Mouse (Mus musculus) thymus, postnatal 25 days (tissue): ENCODE data around the gene Cdk9.
A peak's percentile ranks its signal among the peaks of the same experiment; 100 is the strongest.

Source experiments
- DNase-seq: peaks from one replicate; pipeline ENCODE4 v3.0.0; 2022

Gene Cdk9

DNA sequence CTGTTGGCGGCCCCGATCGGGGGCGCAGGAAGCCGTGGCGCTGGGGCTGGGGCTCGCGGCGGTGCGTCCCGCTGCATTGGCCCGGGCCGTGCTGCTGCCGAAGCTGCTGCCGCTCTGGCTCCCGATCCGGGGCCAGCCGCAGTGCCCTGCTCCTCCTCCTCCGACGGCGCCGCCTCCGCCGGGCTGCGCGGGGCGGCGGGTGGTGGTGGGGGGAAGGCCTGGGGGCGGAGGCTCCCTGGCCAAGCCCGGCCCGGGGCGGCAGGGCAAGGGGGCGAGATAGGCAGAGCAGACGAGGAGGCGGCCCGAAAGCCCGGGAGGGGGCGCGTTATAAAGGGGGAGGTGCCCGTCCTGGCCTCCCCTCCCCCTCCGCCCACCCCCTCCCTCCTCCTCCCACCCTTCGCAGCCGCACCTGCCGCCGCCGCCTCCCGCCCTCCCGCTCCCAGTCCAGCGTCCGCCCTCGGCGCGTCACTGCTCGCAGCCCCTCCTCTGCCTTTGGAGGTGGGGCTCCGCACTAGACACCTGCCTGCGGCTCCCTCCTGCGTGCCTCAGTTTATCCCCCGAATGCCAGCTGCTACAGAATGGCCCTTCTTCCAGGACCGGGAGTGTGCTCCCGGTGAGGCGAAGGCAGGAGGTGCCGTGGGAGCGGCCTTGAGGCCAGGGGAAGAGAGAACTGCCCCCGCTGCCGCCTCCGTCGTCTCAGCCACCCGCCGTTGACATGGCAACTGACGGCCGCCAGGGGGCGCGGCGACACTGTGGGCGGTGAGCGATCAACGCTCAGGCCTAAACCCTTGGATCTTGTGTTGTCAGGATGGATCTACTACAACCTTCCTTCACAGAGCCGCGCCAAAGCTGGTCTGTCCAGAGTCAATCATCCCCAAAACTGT, at the start of gene Cdk9:
Gene Cdk9 (minus strand): TSS at position 143 of the 884 bp plus-strand sequence.
- peak; percentile 95 for DNase-seq

DNA sequence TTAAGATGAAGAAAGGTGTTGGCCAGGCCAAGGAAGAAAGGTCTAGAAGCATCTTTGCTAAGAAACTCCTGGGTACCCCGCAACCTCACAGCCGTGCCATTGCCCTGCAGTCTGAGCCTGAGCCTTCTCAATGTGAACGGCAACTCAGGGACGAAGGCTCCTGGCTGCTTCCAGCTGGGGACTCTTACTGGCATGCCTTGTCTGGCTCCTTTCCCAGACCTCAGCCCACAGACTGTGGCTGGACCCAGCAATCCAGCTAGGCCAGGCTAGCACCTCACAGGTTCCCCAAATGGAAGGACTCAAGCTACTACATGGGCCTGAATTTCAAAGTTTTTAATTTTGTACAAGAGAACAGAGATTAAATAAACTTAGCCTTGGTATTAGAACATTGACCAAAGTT, 49.0 kb upstream of the Cdk9 start:
- no peak for DNase-seq

DNA sequence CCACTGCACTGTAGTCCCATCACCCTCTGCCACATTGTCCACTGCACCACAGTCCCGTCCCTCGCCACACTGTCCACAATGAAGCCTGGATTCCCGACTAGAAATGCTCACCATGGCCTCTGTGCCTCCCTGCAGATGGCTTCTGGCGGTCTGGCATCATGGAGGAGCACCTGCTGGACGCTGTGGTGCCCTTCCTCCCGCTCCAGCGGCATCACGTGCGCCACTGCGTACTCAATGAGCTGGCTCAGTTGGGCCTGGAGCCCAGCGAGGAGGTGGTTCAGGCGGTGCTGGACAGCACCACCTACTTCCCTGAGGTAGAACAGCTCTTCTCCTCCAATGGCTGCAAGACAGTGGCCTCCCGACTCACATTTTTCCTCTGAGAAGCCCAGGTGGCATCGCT, 48.5 kb upstream of the Cdk9 start:
- DNase-seq, result no peak

DNA sequence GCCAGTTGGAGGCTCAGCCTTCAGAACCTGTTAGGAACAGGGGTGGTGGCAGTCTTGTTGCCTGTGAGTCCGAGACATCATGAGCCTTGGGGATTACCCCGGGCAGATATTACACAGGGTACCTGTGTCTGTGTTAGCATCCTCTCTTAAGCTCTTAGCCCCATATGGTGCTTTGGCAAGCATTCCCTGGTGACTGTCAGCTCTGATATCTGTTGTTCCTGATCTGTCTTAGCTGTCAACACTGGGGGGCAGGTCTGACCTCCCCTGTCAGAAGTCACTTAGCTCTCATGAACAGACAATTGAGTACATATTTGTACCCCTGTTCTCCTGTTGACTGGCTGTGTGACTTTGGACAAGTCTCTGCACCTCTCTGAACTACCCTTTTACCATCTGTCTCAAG, 46.1 kb upstream of the Cdk9 start:
- DNase-seq, result no peak

DNA sequence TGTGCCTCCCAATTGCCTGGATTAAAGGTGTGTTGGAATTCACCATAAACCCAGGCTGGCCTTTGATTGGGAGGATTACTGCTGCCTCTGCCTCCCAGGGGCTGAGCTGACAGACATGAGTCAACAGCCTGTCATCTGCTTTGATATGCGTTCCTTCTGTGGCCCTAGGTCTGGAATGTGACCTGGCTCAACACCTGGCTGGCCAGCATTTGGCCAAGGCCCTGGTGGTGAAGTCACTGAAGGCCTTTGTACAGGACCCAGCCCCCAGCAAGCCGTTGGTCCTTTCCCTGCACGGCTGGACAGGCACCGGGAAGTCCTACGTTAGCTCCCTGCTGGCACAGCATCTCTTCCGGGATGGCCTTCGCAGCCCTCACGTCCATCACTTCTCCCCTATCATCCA, 45.6 kb upstream of the Cdk9 start:
- no peak for DNase-seq

DNA sequence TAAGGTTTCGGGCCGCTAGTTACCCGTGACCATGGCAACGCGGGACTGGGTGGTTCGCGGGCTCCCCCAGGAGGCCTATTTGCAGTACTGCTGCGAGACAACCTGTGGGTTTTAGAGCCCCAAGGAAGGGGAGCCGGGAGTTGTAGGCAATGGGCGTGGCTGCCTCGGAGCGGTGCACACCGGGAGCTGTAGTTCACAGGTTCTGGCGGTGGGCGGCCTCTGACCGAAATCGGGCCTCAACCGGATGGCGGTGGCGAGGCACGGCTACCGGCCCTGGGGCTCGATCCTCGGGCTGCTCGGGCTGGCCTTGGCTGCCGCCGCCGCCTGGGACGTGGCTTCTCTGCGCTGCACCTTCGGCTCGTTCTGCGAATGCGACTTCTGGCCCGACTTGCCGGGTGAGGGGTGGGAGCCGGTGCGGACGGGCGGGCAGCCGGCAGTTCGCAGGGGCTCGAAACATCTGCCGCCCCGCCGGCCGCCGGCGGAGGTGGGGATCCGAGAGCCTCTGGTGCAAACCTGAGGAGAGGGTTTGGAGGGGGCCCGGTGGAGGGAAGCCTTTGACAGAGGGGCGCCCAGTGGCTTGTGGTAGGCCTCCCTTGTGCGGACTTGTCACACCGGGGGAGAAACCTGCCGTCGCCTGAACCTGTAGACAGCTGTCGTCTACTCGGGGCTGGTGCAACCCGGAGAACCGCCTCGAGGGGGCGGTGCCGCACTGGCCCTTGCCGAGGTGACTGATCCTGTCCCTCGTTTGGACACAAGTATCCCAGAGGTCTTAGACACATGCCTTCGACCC, 44.4 kb upstream of the Cdk9 start, which contains the start of gene Tor2a:
Gene Tor2a (plus strand): TSS at position 179 of the 790 bp plus-strand sequence.
- DNase-seq, result peak; percentile 98

DNA sequence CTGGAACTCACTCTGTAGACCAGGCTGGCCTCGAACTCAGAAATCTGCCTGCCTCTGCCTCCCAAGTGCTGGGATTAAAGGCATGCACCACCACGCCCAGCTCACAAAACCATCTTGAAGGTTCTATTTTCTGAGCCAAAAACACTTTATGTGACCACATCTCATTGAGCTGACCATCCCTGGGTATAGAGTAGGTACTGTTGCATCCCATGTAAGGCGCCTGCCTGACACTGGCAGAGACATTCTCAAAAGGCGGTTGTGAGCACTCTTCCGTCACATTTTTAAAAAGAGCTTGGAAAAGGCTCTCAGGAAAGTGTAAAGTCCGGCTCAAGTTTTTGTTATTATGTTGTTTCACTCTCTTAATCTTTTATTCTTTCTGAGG, 43.8 kb upstream of the Cdk9 start:
- no peak for DNase-seq

DNA sequence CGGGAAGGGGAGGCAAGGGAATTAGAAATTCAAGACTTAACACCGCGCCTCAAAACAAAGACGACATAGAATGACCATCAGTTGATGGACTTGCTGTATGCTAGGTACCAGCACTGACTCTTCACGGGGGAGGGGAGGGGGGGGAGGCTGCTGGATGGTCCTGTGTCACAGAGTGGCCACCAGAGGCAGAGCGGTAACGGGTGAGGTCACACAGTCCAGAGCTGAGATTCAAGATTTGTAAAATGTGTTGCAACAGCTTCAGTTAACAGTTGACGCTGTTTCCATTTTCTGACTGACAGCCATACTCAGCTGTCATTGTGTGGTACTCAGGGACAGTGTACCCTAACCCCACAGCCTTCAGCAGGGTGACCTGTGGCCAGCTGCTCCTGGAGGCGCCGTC, 39.3 kb upstream of the Cdk9 start:
- DNase-seq, result no peak

DNA sequence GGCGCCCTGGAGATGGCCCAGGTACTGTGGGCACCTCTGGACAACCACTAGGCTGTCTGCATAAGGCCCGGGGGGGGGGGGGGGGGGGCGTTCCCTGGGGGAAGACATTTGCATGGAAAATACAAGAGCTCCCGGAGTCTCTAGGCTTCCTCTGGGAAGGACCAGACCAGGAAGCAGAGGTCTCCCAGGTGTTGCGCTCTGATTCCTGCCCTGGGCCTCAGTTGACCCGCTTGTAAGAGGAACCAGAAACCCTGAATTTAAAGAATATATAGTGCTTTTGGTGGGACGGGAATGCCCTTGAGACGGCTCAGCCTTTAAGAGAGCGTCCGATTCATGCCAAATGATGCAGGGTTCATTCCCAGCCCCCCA, 38.8 kb upstream of the Cdk9 start:
- DNase-seq, result no peak

DNA sequence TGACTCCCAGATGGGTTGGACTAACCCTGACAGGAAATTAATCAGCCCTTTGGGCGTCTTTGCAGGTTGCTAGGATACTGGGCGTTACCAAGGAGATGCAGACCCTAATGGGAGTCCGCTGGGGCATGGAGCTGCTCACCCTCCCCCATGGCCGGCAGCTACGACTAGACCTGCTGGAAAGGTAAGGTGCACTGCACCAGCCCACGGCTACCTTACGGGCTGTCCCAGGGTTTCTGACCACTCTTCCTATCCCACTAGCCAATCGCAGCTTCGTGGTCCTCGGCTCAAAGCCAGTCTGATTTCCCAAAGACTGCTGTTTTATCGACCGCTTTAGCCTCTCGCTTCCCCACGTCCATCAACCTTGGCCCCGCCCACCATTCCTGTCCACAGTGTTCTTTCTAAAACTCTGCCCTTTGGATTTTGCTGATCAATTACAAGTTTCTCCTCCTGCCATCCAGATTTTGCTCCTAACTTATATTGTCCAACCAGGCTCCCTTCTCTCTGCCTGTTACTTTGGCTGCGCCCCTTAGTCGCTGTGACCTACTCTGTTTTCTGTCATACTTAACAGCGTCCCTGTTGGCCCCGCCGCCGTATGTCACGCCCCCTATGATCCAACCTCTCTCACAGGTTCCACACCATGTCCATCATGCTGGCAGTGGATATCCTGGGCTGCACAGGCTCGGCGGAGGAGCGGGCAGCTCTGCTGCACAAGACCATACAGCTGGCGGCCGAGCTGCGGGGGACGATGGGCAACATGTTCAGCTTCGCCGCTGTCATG, 38.2 kb upstream of the Cdk9 start:
- DNase-seq, result no peak

DNA sequence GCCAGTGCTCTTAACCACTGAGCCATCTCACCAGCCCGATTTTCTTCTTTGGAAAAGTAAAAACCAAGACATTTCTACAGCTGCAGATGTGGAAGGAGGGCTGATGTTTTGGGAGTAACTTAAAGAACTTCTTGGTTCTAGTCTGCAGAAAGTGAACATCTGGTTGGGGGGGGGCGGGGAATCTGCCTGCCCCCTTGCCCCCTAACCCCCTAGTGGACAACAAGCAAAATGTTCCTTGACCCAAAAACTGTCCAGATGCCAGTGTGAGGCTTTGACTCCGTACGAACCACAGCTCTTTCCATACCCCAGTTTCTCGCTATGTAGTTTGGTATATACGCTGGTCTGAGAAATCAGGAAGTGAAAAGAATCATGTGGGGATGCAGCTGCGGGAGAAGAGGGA, 37.3 kb upstream of the Cdk9 start:
- DNase-seq, result no peak

DNA sequence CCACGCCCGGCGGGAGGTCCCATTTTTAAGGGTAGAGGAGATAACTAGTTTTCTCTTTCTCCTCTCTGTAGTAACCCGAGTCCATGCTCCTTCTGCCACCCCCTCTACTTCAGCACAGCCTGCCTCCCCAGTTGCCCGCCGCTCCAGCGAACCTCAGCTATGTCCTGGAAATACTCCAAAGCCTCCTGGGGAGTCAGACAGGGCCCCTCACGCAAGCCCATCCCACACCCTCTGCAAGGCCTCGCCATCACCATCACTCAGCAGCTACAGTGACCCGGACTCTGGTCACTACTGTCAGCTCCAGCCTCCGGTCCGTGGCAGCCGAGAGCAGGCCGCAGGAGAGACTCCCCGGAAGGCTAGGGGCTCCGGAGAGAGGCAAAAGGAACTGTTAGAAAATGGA, 36.2 kb upstream of the Cdk9 start:
- no peak for DNase-seq

DNA sequence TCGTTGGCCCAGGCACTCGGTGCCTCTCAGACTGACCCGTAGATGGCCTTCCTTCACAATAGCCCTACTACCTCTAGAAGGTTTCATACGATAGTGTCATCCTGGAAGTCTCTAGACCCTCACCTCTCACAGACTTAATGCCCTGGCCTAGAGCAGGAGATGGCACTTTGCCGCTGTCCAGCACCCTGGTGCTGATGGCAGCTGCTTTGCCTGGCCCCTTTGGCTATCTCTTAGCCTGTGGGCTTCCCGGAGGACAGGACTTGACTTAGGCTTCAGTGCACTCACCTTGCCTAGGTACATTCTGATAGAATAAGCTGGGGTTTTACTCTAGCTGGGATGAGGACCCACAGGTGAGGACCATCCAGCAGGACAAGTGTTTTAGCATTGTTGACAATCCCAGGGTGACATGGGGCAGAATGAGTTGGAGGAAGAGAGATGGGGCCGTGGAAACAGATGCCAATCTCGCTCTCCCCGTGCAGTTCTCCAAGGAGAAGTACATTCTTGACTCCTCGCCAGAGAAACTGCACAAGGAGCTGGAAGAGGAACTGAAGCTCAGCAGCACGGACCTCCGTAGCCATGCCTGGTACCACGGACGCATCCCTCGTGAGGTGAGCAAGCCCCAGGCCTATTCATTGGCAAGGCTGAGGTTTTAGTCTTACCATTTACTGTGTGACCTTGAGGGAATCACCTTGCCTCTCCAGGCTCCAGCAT, 31.6 kb upstream of the Cdk9 start:
- no peak for DNase-seq

DNA sequence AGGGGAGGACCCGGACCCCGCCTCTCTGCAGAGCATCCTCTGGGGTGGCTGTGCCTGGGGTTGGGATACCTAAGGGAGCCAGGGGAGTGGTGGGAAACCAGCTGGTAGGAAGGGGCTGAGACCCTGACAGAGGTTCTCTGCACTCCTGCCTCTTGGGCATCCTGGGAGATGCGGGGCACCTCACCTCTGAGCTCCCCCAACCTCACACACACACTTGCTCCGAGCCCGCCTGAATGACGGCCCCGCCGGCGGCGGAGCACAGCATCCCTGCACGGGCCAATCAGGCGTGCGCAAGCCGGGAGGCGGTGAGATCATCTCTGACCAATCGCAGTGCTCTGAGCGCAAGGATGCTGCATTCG, 29.3 kb upstream of the Cdk9 start:
- no peak for DNase-seq

DNA sequence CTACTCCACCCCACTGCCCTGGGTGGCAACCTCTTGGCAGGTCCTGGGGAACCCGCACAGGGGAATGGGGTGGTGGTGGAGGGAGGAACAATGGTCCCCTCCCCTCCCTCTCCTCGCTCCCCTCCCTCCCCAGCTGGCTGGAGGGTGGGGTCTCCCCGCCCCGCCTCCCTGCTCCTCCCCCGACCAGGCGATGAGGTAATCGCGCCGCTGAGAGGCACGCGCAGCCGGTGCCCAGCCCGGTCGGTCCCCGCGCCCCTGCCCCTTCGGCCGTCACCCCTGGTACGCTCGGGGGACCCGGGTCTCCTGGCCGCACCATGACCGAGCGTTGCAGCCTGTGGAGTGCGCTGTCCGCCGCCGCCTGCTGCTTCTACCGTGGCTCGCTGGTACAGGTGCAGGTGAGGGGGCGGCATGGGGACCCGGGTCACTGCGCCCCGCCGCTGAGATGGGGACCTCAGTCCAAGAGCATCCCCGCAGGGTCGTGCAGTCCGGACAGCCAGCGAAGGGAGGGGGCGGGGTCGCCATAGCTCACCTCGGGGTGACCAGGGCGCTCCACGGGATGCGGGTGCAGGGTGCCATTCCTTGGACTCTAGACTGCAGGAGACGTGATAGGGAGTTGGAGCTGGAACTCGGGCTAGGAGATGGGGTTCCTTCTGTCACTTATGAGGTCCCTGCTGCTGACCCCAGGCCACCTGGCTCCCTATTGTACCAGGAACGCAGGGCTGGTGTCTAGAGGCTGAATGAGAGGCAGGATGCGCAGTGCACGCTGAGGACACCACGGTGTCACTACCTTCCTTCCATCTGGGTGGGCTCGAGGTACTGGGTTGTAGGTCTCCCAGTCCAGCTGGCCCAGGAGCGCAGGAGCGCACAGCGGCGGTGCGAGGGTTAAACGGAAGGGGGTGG, 28.6 kb upstream of the Cdk9 start:
- no peak for DNase-seq

DNA sequence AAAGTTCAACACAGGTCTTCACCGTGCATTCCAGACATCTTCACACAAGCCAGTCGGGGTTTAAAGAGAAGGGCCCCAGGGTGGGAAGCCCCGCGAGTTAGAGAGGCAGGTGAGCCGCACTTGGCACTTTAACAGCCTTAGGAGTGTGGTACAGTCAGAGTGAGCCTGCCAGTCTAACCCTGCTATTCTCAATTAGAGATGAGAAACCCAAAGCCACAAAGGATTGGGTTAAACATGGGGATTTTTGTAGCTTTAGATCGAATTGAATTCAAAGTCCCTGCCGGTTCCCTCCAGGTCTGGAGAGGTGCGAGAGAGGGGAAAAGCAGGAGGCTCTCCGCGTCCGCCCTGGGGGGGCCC, 28.0 kb upstream of the Cdk9 start, which contains the start of gene 6330409D20Rik:
Gene 6330409D20Rik (minus strand): TSS at position 101 of the 357 bp plus-strand sequence.
- no peak for DNase-seq

DNA sequence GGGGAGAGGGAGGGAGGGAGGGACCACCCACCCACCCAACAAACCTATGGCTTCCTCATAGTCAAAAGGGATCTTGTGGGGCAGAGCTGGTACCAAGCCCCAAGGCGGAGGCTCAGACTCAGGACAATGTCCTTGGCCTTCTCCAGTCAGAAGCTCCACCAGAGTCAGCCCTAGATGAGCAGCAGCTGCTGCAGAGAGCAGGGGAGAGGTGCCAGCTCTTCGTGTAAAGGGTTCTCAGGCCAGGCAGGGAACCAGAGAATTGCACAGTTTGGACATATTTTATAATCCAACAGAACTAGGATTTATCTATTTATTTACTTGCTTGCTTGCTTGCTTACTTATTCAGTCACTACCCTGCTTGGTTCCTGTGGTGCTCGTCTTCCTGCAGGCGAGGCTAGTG, 26.4 kb upstream of the Cdk9 start:
- DNase-seq, result no peak

DNA sequence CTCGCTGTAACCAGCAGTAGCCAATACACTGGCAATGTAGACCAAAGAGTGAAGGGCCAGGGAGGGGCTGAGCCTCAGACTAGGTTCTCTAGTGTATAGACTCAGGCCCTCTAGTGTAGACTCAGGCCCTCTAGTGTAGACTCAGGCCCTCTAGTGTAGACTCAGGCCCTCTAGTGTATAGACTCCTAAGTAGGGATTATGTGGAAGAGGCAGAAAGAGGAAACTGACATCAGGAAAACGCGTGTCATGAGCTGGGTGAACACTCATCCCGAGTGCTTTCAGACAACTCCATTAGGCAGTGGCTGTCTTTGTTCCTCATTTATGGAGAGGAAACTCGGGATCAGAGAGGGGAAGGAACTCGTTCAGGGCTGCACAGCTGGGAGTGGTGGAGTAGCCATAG, 24.1 kb upstream of the Cdk9 start:
- DNase-seq, result no peak

DNA sequence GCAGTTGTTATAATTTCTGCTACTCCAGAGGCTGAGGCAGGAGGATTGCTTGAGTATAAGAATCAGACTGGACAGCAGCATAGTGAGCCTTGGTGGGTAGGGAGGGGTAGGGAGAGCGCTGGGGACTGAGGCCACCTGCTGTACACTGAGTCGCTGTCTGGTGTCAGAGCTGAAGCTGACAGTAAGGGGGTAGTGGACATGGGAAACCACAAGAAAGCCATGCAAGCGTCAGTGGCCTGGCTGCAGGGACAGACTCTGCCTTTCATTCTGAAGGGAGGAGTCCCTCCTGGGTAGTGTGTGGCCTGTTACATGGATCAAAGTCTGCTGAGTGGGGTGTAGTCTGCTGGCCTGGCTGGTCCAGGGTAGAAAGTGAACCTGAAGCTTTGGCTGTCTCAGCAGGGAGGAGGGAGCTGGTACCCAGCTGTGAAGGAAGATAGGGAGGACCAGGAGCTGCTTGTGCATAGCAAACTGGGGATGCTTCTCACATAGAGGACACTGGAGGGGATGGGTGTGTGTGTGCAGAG, 23.5 kb upstream of the Cdk9 start:
- no peak for DNase-seq

DNA sequence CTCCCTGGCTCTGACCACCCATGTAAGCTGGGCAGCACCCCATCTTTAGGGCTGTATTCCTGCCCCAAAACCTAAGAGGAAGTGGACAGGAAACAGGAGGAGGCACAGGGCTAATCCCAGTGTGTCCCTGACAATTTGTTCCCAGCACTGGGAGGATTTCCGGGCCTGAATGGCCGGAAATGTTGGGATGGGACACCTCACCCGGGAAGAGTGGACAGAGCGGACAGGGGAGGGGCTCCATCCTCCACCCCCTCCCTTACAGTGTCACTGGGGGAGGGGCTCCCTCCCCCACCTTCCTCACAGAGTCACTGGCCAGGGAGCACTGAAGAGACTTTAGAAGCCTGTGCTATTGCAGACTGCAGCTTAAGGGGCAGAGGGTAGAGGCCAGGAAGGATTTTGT, 22.1 kb upstream of the Cdk9 start:
- DNase-seq, result no peak

DNA sequence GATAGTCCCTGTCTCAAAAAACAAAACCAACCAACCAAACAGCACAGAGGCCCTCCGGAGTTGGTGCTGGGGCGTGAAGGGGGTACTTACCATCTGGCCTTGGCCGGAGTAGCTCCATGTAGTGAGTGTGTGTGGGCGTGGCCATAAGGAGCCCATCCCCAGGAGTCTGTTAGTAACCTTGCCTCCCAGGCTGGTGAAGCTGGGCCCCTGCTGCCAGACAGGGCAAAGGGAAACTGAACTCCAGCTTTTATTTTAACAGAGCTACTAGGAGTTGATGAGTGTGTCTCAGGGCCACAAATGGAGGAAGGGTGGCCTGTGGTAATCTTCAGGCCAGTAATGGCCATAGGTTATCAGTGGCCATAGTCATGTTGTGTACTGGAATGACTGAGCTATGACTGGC, 21.6 kb upstream of the Cdk9 start:
- DNase-seq, result no peak

DNA sequence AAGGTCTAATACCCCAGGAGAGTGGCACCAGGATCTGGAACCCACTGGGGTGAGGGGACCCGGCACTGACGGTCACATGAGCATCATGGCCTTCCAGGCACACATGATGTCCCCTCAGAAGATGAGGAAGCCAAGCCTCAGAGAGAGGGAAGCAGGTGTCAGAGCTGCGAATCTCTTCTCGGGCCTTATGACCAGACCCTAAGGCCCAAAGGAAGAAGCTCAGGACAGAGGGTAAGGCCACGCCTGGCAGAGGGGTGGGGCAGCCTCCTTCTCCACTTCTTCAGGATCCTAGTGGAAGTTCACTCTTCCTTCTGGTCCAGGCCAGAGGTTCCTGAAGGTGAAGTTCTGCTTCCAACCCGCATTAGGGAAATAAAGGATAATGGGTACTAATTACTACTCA, 19.8 kb upstream of the Cdk9 start:
- no peak for DNase-seq
